Mouse (Mus musculus) lung, adult 2 months (tissue): ENCODE measurements around the gene Pcsk5.

Experiments used
- CTCF ChIP-seq: fragments of 200-500 bp; IDR thresholded peaks from 2 replicates; pipeline ENCODE4 v1.5.1; 2011; ENCODE audit warnings: mild to moderate bottlenecking, low read length, control low read depth; ENCODE audit not compliant: insufficient read depth
- POLR2A ChIP-seq: fragments of 200-500 bp; IDR thresholded peaks from 2 replicates; pipeline ENCODE4 v1.6.1; 2011; ENCODE audit warnings: low read depth, mild to moderate bottlenecking, control low read depth, low read length, borderline replicate concordance; ENCODE audit errors: extremely low read depth

DNA sequence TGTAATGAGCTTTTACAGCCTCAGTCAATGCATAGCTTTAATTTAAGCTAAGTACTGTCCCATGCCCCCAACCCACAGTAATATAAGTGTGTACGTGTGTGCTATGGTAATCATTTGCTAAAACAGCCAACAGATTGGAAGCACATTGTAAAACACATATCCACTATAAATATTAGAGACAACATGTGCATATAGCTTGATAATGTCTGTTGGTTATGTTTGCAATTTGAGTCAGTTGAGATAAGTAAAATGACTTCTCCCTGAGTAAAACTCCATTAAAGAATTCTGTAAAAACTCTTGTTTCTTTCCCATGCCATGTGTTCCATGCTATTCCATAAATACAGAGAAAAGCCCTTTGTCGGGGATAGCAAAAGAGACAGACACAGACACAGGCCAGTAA lies 4.2 kb upstream of the Pcsk5 start:
- no peak for TF ChIP-seq CTCF
- TF ChIP-seq POLR2A: no peak
